Mouse (Mus musculus): ENCODE measurements at regions not wholly inside any gene's neighbourhood (a gene's known extent, or its start where the extent isn't known, plus 50 kb on each side); places are given as distances from the start of the nearest gene placed in this dataset.

- WGBS: 75% methylated on average over 7 of the region's 7 CpGs
- no peaks in the 10 kb centered on the region for H3K36me3 ChIP-seq (ENCODE audit: control insufficient read depth, insufficient read depth, low read length)
- TF ChIP-seq POLR2A (IDR thresholded peaks at IDR 0.05; ENCODE audit: low read depth, low read length) (no peak), CTCF (conservative IDR thresholded peaks at IDR 0.05; ENCODE audit: insufficient read depth, insufficient read length, low read depth, low read length) (no peak)
- H3K27me3 ChIP-seq (replicated peaks; ENCODE audit: control insufficient read depth, insufficient read depth, low read length): no peaks in the 10 kb centered on the region
- DNase-seq: peak; percentile 24
- H3K4me3 ChIP-seq (ENCODE audit: insufficient read depth, low read depth, low read length): no peak overlapping the region
- H3K4me1 ChIP-seq (ENCODE audit: control insufficient read depth, insufficient read depth, low read length): peaks cover 11% of the 10 kb centered on the region; the same call in 1 of the 2 replicates
- H3K27ac ChIP-seq (ENCODE audit: insufficient read depth, low read depth, low read length): no peak overlapping the region
These were observed 239.8 kb downstream of the Opa1 start for GRCm38 (mm10) chr16:29818807-29819440.

- Histone ChIP-seq H3K27me3 (replicated peaks; ENCODE audit: control insufficient read depth, insufficient read depth, low read length) (no peaks in the 10 kb centered on the region), H3K4me3 (ENCODE audit: insufficient read depth, low read depth, low read length) (no peak overlapping the region), H3K36me3 (ENCODE audit: control insufficient read depth, insufficient read depth, low read length) (no peaks in the 10 kb centered on the region), H3K4me1 (ENCODE audit: control insufficient read depth, insufficient read depth, low read length) (peaks cover 5% of the 10 kb centered on the region; the same call in 1 of the 2 replicates), H3K27ac (ENCODE audit: insufficient read depth, low read depth, low read length) (no peak overlapping the region)
- 88% methylated on average over 8 of the region's 9 CpGs for WGBS
- no peak for DNase-seq
- TF ChIP-seq POLR2A (IDR thresholded peaks at IDR 0.05; ENCODE audit: low read depth, low read length): no peak
- TF ChIP-seq CTCF (conservative IDR thresholded peaks at IDR 0.05; ENCODE audit: insufficient read depth, insufficient read length, low read depth, low read length): no peak
These were observed 241.6 kb downstream of the Opa1 start for GRCm38 (mm10) chr16:29820704-29821103.

GRCm38 (mm10) chr16:29822110-29822509 lies 242.1 kb upstream of the Hes1 start:
- Histone ChIP-seq H3K36me3 (ENCODE audit: control insufficient read depth, insufficient read depth, low read length) (no peaks in the 10 kb centered on the region), H3K27ac (ENCODE audit: insufficient read depth, low read depth, low read length) (no peak overlapping the region), H3K4me3 (ENCODE audit: insufficient read depth, low read depth, low read length) (no peak overlapping the region), H3K27me3 (replicated peaks; ENCODE audit: control insufficient read depth, insufficient read depth, low read length) (no peaks in the 10 kb centered on the region), H3K4me1 (ENCODE audit: control insufficient read depth, insufficient read depth, low read length) (peaks cover 3% of the 10 kb centered on the region; the same call in 1 of the 2 replicates)
- WGBS: 73% methylated on average over 7 of the region's 7 CpGs
- DNase-seq: no peak
- no peak for TF ChIP-seq CTCF (conservative IDR thresholded peaks at IDR 0.05; ENCODE audit: insufficient read depth, insufficient read length, low read depth, low read length)
- no peak for TF ChIP-seq POLR2A (IDR thresholded peaks at IDR 0.05; ENCODE audit: low read depth, low read length)

GRCm38 (mm10) chr16:29822843-29823401 lies 241.3 kb upstream of the Hes1 start:
- TF ChIP-seq CTCF (conservative IDR thresholded peaks at IDR 0.05; ENCODE audit: insufficient read depth, insufficient read length, low read depth, low read length): no peak
- TF ChIP-seq POLR2A (IDR thresholded peaks at IDR 0.05; ENCODE audit: low read depth, low read length): no peak
- no peak overlapping the region for H3K27ac ChIP-seq (ENCODE audit: insufficient read depth, low read depth, low read length)
- H3K4me3 ChIP-seq (ENCODE audit: insufficient read depth, low read depth, low read length): no peak overlapping the region
- H3K36me3 ChIP-seq (ENCODE audit: control insufficient read depth, insufficient read depth, low read length): no peaks in the 10 kb centered on the region
- WGBS: 81% methylated on average over 8 of the region's 8 CpGs
- DNase-seq: no peak
- peaks cover 3% of the 10 kb centered on the region; the same call in 1 of the 2 replicates for H3K4me1 ChIP-seq (ENCODE audit: control insufficient read depth, insufficient read depth, low read length)
- no peaks in the 10 kb centered on the region for H3K27me3 ChIP-seq (replicated peaks; ENCODE audit: control insufficient read depth, insufficient read depth, low read length)

GRCm38 (mm10) chr16:29826927-29827326 lies 237.3 kb upstream of the Hes1 start:
- Histone ChIP-seq H3K27me3 (replicated peaks; ENCODE audit: control insufficient read depth, insufficient read depth, low read length) (no peaks in the 10 kb centered on the region), H3K4me3 (ENCODE audit: insufficient read depth, low read depth, low read length) (no peak overlapping the region), H3K36me3 (ENCODE audit: control insufficient read depth, insufficient read depth, low read length) (no peaks in the 10 kb centered on the region), H3K27ac (ENCODE audit: insufficient read depth, low read depth, low read length) (no peak overlapping the region), H3K4me1 (ENCODE audit: control insufficient read depth, insufficient read depth, low read length) (no peaks in the 10 kb centered on the region)
- 74% methylated on average over 5 of the region's 5 CpGs for WGBS
- no peak for DNase-seq
- TF ChIP-seq CTCF (conservative IDR thresholded peaks at IDR 0.05; ENCODE audit: insufficient read depth, insufficient read length, low read depth, low read length) (no peak), POLR2A (IDR thresholded peaks at IDR 0.05; ENCODE audit: low read depth, low read length) (no peak)

- H3K4me3 ChIP-seq (ENCODE audit: insufficient read depth, low read depth, low read length): no peak overlapping the region
- no peak overlapping the region for H3K27ac ChIP-seq (ENCODE audit: insufficient read depth, low read depth, low read length)
- WGBS: 100% methylated on average over 1 of the region's 1 CpGs
- H3K27me3 ChIP-seq (replicated peaks; ENCODE audit: control insufficient read depth, insufficient read depth, low read length): no peaks in the 10 kb centered on the region
- DNase-seq: no peak
- H3K4me1 ChIP-seq (ENCODE audit: control insufficient read depth, insufficient read depth, low read length): no peaks in the 10 kb centered on the region
- TF ChIP-seq POLR2A (IDR thresholded peaks at IDR 0.05; ENCODE audit: low read depth, low read length) (no peak), CTCF (conservative IDR thresholded peaks at IDR 0.05; ENCODE audit: insufficient read depth, insufficient read length, low read depth, low read length) (0 out of 2 replicates have a peak, but pooled peaks have one; percentile 8)
- no peaks in the 10 kb centered on the region for H3K36me3 ChIP-seq (ENCODE audit: control insufficient read depth, insufficient read depth, low read length)
These were observed 236.4 kb upstream of the Hes1 start for GRCm38 (mm10) chr16:29827776-29828175.

GRCm38 (mm10) chr16:29829457-29829856 lies 234.7 kb upstream of the Hes1 start:
- Histone ChIP-seq H3K36me3 (ENCODE audit: control insufficient read depth, insufficient read depth, low read length) (no peaks in the 10 kb centered on the region), H3K4me3 (ENCODE audit: insufficient read depth, low read depth, low read length) (no peak overlapping the region), H3K27ac (ENCODE audit: insufficient read depth, low read depth, low read length) (no peak overlapping the region), H3K27me3 (replicated peaks; ENCODE audit: control insufficient read depth, insufficient read depth, low read length) (no peaks in the 10 kb centered on the region), H3K4me1 (ENCODE audit: control insufficient read depth, insufficient read depth, low read length) (no peaks in the 10 kb centered on the region)
- 66% methylated on average over 9 of the region's 9 CpGs for WGBS
- TF ChIP-seq POLR2A (IDR thresholded peaks at IDR 0.05; ENCODE audit: low read depth, low read length) (no peak), CTCF (conservative IDR thresholded peaks at IDR 0.05; ENCODE audit: insufficient read depth, insufficient read length, low read depth, low read length) (no peak)
- DNase-seq: peak; percentile 49

All from kidney, adult 2 months (tissue).